Mouse (Mus musculus): ENCODE results near the gene Ppp2r5e. TPM values are rescaled to one million over a fixed set of nuclear protein-coding genes. Genes with fewer than 3 reads are reported as not detected.

Ppp2r5e gene
- polyA plus RNA-seq, 1 experiment from 2014 or later: 6.3 TPM

DNA sequence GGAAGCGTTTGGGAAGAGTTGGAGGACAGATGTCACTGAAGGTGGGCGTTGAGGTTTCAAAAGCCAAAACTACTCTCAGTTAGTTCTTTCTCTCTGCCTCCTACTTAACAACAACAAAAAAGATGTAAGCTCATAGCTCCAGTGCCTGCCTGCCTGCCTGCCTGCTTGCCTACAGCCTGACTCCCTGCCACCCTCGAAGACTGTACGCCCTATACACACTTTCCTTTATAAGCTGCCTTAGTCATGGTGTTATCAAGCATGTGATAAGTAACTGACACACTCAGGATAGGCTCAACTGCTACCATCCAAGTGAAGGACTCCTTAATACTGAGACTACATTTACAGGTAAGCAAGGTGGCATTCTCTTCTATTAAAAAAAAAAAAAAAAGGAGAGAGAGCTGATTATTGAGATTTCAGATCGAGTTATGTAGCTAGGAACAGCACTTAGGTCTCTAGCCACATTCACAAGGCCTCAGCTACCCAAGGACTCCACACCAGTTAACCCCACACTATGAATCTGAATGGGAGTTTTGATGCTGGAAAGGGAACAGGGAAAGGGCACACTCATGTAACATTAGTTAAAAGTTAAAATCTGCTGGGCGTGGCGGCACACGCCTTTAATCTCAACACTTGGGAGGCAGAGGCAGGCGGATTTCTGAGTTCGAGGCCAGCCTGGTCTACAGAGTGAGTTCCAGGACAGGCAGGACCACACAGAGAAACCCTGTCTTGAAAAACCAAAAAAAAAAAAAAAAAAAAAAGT lies 76.7 kb downstream of the Ppp2r5e start:
- no peak overlapping the region for H3K9ac ChIP-seq (ENCODE audit: low read depth, low read length)
- WGBS: 85% methylated on average over 10 of the region's 10 CpGs
- no peak overlapping the region for H3K27ac ChIP-seq (ENCODE audit: low read length)
- ATAC-seq: no peak
- H3K4me2 ChIP-seq (ENCODE audit: low read depth, low read length): no peak overlapping the region
- peaks cover 3% of the 10 kb centered on the region; the same call in 1 of the 2 replicates for H3K4me1 ChIP-seq (ENCODE audit: control insufficient read depth, insufficient read depth, low read length)
- no peak overlapping the region for H3K4me3 ChIP-seq (ENCODE audit: low read length)
- no peaks in the 10 kb centered on the region for H3K27me3 ChIP-seq (replicated peaks; ENCODE audit: control insufficient read depth, insufficient read depth, low read length)
- H3K9me3 ChIP-seq (ENCODE audit: control insufficient read depth, low read length): no peaks in the 10 kb centered on the region
- no peaks in the 10 kb centered on the region for H3K36me3 ChIP-seq (ENCODE audit: control insufficient read depth, insufficient read depth, low read length)

DNA sequence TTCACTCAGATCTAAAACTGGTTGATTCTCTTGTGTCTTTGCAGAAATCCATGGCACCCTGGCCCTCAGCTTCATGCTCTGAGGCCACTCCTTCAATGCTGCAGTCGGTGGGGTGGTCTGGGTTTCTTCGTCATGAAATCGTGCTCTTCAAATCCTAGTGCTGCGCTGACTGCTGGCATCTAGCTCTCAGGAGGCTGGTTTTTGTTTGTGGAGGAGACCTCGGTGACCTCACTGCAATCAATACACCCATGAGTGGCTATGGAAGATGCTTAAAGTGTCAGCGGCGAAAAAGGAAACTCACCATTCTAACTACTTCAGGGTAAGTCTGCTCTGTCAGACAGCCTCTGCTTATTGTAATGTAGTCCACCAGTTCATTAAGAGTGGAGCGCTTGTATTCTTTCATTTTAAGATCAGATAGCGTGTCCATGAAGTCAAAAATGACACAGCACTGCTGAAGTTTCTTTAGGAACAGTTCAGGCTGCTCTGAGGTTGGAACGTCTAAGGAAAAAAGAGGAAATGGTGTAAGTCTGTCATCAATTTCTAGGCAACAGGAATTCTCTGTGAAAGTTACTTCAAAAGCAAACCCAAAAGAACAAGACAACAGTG lies 80.6 kb downstream of the Ppp2r5e start:
- H3K4me3 ChIP-seq (ENCODE audit: low read length): no peak overlapping the region
- no peak overlapping the region for H3K27ac ChIP-seq (ENCODE audit: low read length)
- no peak for ATAC-seq
- 0 out of 2 replicates have a peak, but pooled peaks cover 2% of the 10 kb centered on the region for H3K36me3 ChIP-seq (ENCODE audit: control insufficient read depth, insufficient read depth, low read length)
- H3K27me3 ChIP-seq (replicated peaks; ENCODE audit: control insufficient read depth, insufficient read depth, low read length): no peaks in the 10 kb centered on the region
- H3K9ac ChIP-seq (ENCODE audit: low read depth, low read length): no peak overlapping the region
- no peaks in the 10 kb centered on the region for H3K9me3 ChIP-seq (ENCODE audit: control insufficient read depth, low read length)
- H3K4me1 ChIP-seq (ENCODE audit: control insufficient read depth, insufficient read depth, low read length): peaks cover 3% of the 10 kb centered on the region; the same call in 1 of the 2 replicates
- WGBS: 43% methylated on average over 10 of the region's 10 CpGs
- H3K4me2 ChIP-seq (ENCODE audit: low read depth, low read length): no peak overlapping the region

DNA sequence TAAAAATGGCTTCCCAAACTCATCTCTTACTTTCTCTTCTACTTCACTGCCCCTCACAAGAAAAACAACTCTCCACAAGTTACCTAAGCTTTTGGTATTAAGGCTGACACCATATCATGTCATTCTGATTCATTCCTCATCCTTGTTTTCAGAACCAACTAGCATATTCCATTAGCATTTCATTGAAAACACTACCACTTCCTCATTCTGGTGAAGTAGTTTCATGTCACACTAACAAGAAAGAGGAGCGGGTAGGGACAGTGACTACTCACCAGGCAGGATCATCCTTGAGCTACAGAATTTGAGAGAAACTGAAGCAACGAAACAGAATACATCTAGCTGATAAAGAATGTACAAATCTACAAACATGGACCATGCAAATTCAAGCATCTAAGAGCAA lies 84.5 kb downstream of the Ppp2r5e start:
- no peaks in the 10 kb centered on the region for H3K9me3 ChIP-seq (ENCODE audit: control insufficient read depth, low read length)
- 94% methylated on average over 2 of the region's 2 CpGs for WGBS
- H3K27me3 ChIP-seq (replicated peaks; ENCODE audit: control insufficient read depth, insufficient read depth, low read length): no peaks in the 10 kb centered on the region

DNA sequence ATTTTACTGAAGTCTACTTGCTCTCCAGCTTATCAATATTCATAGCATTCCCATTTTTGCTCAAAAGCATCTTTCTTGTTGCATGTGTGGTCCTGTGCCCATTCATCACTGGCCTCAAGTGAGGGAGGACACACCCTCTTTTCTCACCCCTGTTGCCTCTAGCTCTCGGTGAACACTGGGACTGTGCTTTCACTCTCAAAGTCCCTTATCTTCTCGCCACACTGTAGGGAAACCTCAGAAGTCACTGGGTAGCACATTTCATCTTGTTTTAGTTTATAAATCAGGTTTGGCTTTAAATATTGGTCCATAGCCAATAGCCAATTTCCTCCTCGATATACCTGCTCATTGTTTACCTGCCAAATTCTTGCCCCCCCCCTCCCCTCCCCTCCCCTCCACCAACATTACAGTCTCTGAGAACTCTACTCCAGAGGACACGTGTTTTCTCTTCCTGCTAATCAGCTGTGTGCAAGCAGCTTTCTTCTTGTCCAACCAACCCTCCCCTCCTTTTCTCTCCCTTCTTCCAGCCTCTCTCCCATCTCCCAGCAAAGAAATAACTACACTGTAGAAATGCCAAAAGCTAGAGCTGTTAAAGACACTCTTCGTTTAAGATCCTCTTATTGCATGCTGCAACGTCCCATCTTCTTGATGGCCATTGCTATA lies 90.9 kb downstream of the Ppp2r5e start:
- no peak overlapping the region for H3K27ac ChIP-seq (ENCODE audit: low read length)
- no peak overlapping the region for H3K9ac ChIP-seq (ENCODE audit: low read depth, low read length)
- WGBS: 69% methylated on average over 6 of the region's 6 CpGs

More for the DNA sequence above, 84.5 kb downstream of the Ppp2r5e start:
- Histone ChIP-seq H3K4me1 (ENCODE audit: control insufficient read depth, insufficient read depth, low read length) (peaks cover 3% of the 10 kb centered on the region; the same call in 1 of the 2 replicates), H3K27ac (ENCODE audit: low read length) (no peak overlapping the region), H3K9ac (ENCODE audit: low read depth, low read length) (no peak overlapping the region), H3K4me3 (ENCODE audit: low read length) (no peak overlapping the region), H3K36me3 (ENCODE audit: control insufficient read depth, insufficient read depth, low read length) (0 out of 2 replicates have a peak, but pooled peaks cover 2% of the 10 kb centered on the region), H3K4me2 (ENCODE audit: low read depth, low read length) (no peak overlapping the region)
- ATAC-seq: no peak

DNA sequence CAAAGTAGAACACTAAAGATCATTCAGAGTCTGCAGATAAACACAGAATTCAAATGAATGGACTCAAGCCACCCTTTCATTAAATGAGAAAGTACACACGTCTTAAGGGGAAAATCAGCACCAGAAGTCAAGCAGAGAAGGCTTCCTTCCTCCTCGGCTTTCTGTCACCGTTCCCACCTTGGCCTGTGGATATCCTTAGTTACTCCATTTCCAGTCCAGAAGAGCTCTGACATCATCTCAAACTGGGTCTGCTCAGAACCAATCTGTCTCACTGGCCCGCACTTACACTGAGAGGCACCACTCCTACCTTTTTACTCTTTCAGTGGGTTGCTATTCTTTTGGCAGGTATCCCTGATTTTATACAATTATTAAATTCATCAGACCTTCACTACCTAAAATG lies 93.4 kb downstream of the Ppp2r5e start:
- H3K4me1 ChIP-seq (ENCODE audit: control insufficient read depth, insufficient read depth, low read length): no peaks in the 10 kb centered on the region
- no peak for ATAC-seq
- no peaks in the 10 kb centered on the region for H3K27me3 ChIP-seq (replicated peaks; ENCODE audit: control insufficient read depth, insufficient read depth, low read length)
- H3K4me2 ChIP-seq (ENCODE audit: low read depth, low read length): no peak overlapping the region
- no peak overlapping the region for H3K9ac ChIP-seq (ENCODE audit: low read depth, low read length)
- H3K9me3 ChIP-seq (ENCODE audit: control insufficient read depth, low read length): no peaks in the 10 kb centered on the region
- no peak overlapping the region for H3K27ac ChIP-seq (ENCODE audit: low read length)
- 71% methylated on average over 4 of the region's 4 CpGs for WGBS
- H3K4me3 ChIP-seq (ENCODE audit: low read length): no peak overlapping the region
- no peaks in the 10 kb centered on the region for H3K36me3 ChIP-seq (ENCODE audit: control insufficient read depth, insufficient read depth, low read length)

More for the DNA sequence above, 90.9 kb downstream of the Ppp2r5e start:
- Histone ChIP-seq H3K36me3 (ENCODE audit: control insufficient read depth, insufficient read depth, low read length) (no peaks in the 10 kb centered on the region), H3K27me3 (replicated peaks; ENCODE audit: control insufficient read depth, insufficient read depth, low read length) (no peaks in the 10 kb centered on the region), H3K4me1 (ENCODE audit: control insufficient read depth, insufficient read depth, low read length) (no peaks in the 10 kb centered on the region), H3K4me2 (ENCODE audit: low read depth, low read length) (no peak overlapping the region), H3K9me3 (ENCODE audit: control insufficient read depth, low read length) (no peaks in the 10 kb centered on the region), H3K4me3 (ENCODE audit: low read length) (no peak overlapping the region)
- no peak for ATAC-seq

DNA sequence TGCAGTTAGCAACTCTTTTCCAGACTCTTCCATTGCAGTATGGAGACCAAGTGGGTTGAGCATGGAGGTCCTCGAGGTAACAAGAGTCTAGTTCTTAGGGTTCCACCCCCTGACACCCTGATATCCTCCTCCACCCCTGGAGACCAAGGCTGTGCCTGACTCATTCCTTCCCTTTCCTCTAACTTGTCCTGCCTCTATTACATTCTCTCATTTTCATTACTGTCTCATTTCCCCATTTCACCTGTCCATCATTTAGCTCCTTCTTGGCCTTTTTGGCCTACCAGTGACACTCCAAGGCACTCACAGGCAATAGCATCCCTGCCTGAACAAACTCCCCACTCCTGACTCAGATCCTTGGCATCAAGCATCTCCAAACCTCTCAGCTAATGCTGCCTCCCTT lies 98.3 kb downstream of the Ppp2r5e start:
- no peaks in the 10 kb centered on the region for H3K27me3 ChIP-seq (replicated peaks; ENCODE audit: control insufficient read depth, insufficient read depth, low read length)
- no peaks in the 10 kb centered on the region for H3K4me1 ChIP-seq (ENCODE audit: control insufficient read depth, insufficient read depth, low read length)
- H3K9ac ChIP-seq (ENCODE audit: low read depth, low read length): no peak overlapping the region
- 72% methylated on average over 1 of the region's 1 CpGs for WGBS
- no peak for ATAC-seq
- H3K4me3 ChIP-seq (ENCODE audit: low read length): no peak overlapping the region
- H3K36me3 ChIP-seq (ENCODE audit: control insufficient read depth, insufficient read depth, low read length): no peaks in the 10 kb centered on the region
- H3K9me3 ChIP-seq (ENCODE audit: control insufficient read depth, low read length): no peaks in the 10 kb centered on the region
- no peak overlapping the region for H3K27ac ChIP-seq (ENCODE audit: low read length)
- H3K4me2 ChIP-seq (ENCODE audit: low read depth, low read length): no peak overlapping the region

DNA sequence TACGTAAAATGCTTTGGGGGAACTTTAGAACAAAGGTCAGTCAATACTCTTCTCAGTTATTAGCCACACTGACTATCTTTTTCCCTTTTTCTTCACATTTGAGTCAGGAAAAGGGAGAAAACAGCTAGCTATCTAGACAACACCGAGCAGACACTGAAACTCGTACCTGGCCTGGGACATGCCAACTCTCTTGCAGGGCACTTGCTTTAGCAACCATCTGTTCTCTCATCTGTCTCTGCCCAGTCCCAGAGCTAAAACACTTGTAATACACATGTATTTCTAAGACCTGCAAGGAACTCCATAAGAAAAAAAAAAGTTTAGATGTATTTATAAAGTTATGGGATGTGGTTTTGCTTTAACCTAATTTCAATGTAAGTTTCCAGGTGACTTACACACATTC lies 100.4 kb downstream of the Ppp2r5e start:
- Histone ChIP-seq H3K4me2 (ENCODE audit: low read depth, low read length) (no peak overlapping the region), H3K4me3 (ENCODE audit: low read length) (no peak overlapping the region), H3K9ac (ENCODE audit: low read depth, low read length) (no peak overlapping the region), H3K27me3 (replicated peaks; ENCODE audit: control insufficient read depth, insufficient read depth, low read length) (no peaks in the 10 kb centered on the region), H3K4me1 (ENCODE audit: control insufficient read depth, insufficient read depth, low read length) (no peaks in the 10 kb centered on the region), H3K36me3 (ENCODE audit: control insufficient read depth, insufficient read depth, low read length) (no peaks in the 10 kb centered on the region), H3K9me3 (ENCODE audit: control insufficient read depth, low read length) (no peaks in the 10 kb centered on the region), H3K27ac (ENCODE audit: low read length) (no peak overlapping the region)
- ATAC-seq: no peak
- WGBS: 90% methylated on average over 3 of the region's 3 CpGs

DNA sequence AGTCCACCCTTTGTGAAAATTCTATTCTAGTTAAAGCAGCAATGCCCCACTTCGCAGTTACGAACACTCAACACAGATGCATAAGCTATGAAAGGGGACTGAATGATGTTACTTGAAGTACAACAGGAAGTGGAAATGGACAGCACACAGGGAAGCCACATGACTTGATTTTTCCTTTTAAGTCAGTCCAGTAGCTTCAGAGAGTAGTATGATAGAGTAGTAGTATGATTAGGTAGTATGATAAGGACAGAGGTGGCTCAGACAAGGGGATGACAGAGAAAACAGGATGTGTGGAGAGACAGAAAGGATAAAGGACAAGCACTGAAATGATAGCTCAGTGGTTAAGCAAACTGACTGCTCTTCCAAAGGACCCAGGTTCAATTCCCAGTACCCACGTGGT lies 101.4 kb downstream of the Ppp2r5e start:
- no peaks in the 10 kb centered on the region for H3K27me3 ChIP-seq (replicated peaks; ENCODE audit: control insufficient read depth, insufficient read depth, low read length)
- no peak overlapping the region for H3K4me2 ChIP-seq (ENCODE audit: low read depth, low read length)
- no peaks in the 10 kb centered on the region for H3K4me1 ChIP-seq (ENCODE audit: control insufficient read depth, insufficient read depth, low read length)
- H3K27ac ChIP-seq (ENCODE audit: low read length): no peak overlapping the region
- ATAC-seq: no peak
- 96% methylated on average over 3 of the region's 3 CpGs for WGBS
- H3K9ac ChIP-seq (ENCODE audit: low read depth, low read length): no peak overlapping the region
- no peak overlapping the region for H3K4me3 ChIP-seq (ENCODE audit: low read length)
- no peaks in the 10 kb centered on the region for H3K36me3 ChIP-seq (ENCODE audit: control insufficient read depth, insufficient read depth, low read length)
- H3K9me3 ChIP-seq (ENCODE audit: control insufficient read depth, low read length): no peaks in the 10 kb centered on the region

DNA sequence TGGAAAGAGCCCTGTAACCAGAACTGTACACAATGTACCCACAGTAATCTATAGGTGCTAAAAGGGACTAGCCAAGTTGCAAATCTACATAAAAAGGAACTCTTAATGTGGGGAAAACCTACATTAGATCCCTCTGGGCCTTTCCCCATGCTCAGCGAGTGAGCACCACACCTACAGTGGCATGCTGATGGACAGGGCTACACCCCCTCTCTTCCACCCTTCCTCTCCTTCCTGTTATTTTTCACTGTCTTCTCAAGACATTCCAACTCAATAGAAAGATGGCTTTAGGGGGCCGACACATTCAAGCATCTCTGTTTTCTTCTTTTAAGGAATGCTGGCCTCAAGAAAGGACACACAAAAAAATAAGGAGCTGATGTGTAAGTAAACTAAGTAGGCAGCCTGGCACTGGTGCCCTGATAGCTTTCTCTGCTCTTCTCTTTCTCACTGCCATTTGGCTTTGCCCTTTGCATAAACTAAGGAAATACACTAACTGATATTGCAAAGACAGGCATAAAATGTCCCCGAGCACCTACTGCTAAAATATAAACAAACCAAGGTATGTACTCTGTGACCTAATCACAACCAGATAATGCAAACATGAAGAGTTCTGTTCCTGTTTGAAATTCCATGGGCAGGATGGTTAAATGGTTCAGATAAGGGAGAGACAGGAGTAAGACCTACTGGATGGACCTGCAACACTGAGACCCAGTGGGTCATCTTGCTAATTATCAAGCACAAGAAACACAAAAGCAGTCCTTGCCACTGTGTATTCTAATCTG lies 103.3 kb downstream of the Ppp2r5e start:
- Histone ChIP-seq H3K9ac (ENCODE audit: low read depth, low read length) (no peak overlapping the region), H3K27me3 (replicated peaks; ENCODE audit: control insufficient read depth, insufficient read depth, low read length) (no peaks in the 10 kb centered on the region), H3K4me1 (ENCODE audit: control insufficient read depth, insufficient read depth, low read length) (no peaks in the 10 kb centered on the region), H3K36me3 (ENCODE audit: control insufficient read depth, insufficient read depth, low read length) (no peaks in the 10 kb centered on the region), H3K27ac (ENCODE audit: low read length) (no peak overlapping the region), H3K9me3 (ENCODE audit: control insufficient read depth, low read length) (no peaks in the 10 kb centered on the region), H3K4me3 (ENCODE audit: low read length) (no peak overlapping the region), H3K4me2 (ENCODE audit: low read depth, low read length) (no peak overlapping the region)
- ATAC-seq: 0 out of 2 replicates have a peak, but pooled peaks have one; percentile 55
- WGBS: 68% methylated on average over 3 of the region's 3 CpGs

All from intestine, embryonic 16.5 days (tissue).